Mouse (Mus musculus) frontal cortex, postnatal 36 days (tissue): ENCODE data around the gene Dck.
"Not testable (repeated sequence)": the region's sequence is repeated elsewhere in the genome, so short reads cannot be mapped to it uniquely, and the experiment has no call there.

Experiments
- DNase-seq, 2 experiments: peaks; one replicate each; pipeline ENCODE4 v3.0.0; 2022; ENCODE audit warnings: low spot score in 2 of 2

The Dck gene

GRCm38 (mm10) chr5:88764987-88765481 lies at the start of gene Dck:
Gene Dck, plus strand, starts transcription at chr5:88764996.
- DNase-seq: peak; percentile 95 to 96

DNA sequence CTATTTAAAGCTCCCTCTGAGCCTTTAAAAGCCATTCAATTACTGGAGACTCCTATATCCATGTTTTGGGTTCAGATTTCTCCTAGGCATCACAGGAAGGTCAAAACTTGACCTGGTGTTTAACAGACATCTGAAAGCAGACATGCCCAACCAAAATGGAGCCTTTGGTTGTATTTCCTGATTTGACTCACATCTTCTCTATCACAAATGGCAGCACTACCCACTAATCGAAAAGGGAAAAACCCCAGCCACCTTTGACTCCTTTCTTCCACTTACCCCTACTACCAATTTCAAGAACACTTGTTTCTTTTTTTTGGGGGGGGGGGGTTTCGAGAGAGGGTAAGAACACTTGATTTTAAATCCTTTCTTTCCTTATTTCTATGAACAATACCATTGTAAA lies 47.8 kb upstream of the Dck start:
- no peak for DNase-seq

- peak; percentile 94 to 96 for DNase-seq
Measured at GRCm38 (mm10) chr5:88720116-88721002, 44.4 kb upstream of the Dck start, which contains the start of gene Mob1b. Gene Mob1b, plus strand, starts transcription at chr5:88720855.

DNA sequence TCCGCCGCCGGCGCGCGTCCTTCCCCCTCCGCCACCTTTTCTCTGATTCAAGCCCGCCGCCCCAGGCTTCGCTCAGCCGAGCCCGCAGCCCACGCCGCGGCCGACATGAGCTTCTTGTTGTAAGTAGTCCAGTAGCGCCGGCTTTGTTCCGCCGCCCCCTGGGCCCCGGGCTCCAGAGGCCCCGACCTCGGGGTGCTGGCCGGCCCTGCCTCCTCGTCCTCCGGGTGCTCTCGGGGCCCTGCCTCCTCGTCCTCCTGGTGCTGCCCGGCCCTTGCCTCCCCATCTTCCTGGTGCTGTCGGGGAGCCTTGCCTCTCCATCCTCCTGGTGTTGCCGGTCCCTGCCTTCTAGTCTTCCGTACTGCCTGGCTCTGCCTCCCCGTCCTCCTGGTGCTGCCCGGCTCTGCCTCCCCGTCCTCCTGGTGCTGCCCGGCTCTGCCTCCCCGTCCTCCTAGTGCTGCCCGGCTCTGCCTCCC lies 43.8 kb upstream of the Dck start:
- no peak for DNase-seq

GRCm38 (mm10) chr5:88721565-88722212 lies 43.1 kb upstream of the Dck start:
- DNase-seq: peak in 1 of 2 experiments; percentile 14

GRCm38 (mm10) chr5:88722213-88722600 lies 42.6 kb upstream of the Dck start:
- DNase-seq: peak; percentile 31 to 35

- no peak for DNase-seq
Measured at GRCm38 (mm10) chr5:88724030-88724429, 40.8 kb upstream of the Dck start.

- no peak for DNase-seq
Measured at GRCm38 (mm10) chr5:88727593-88728144, 37.1 kb upstream of the Dck start.

DNA sequence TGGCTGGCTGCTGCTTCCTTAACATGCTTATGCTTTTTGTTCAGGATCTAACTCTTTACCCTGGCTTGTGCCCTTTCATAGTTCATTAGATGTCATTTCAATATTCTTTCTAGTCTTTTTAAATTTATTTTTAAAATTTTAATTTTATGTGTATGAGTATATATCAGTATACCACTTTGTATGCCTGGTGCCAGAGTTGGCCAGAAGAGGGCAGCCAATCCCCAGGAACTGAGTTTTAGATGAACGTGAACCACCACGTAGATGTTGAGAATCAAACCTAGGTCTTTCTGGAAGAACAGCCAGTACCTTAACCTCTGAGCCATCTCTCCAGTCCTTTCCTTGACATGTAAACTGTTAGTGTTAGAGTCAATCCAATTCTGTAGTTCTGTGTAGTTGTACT lies 30.0 kb upstream of the Dck start:
- no peak for DNase-seq

DNA sequence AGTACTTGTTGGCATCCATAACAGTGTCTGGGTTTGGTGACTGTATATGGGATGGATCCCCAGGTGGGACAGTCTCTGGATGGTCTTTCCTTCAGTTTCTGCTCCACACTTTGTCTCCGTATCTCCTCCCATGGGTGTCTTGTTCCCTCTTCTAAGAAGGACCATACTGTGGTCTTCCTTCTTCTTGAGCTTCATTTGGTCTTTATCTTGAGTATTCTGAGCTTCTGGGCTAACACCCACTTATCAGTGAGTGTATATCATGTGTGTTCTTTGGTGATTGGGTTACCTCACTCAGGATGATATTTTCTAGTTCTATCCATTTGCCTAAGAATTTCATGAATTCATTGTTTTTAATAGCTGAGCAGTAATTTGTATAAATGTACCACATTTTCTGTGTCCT lies 23.7 kb upstream of the Dck start:
- DNase-seq: not testable (repeated sequence)

DNA sequence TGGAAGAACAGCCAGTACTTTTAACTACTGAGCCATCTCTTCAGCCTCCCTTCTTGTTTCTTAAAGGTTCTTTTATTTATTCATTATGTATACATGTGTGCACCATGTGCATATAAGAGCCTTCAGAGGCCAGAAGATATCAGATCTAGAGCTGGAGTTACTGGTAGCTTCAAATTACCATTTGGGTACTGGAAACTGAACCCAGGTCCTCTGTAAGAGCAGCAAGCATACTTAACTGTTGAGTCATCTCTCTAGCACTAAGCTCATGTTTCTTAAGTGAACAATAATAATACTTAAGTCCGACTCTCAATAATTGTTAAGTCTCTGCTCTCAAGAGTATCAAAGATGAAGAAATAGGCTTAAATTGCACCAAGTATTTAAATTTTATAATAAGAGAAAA lies 17.0 kb upstream of the Dck start:
- DNase-seq: no peak

- no peak for DNase-seq
Measured at GRCm38 (mm10) chr5:88753199-88753598, 11.6 kb upstream of the Dck start.

DNA sequence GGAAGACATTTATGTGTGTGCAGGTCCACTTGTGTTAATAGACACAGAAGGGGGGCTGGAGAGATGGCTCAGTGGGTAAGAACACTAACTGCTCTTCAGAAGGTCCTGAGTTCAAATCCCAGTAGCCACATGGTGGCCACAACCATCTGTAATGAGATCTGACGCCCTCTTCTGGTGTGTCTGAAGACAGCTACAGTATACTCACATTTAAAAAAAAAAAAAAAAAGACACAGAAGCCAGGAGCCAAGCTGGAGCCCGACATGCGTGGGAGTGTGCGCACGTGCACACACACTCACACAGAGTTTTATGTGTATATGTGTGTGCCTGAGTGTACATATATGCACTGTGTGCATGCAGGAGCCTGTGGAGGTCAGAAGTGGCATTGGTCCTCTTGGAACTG lies 2.2 kb upstream of the Dck start:
- DNase-seq: no peak

- DNase-seq: no peak
Measured at GRCm38 (mm10) chr5:88764430-88764986, 288 bp upstream of the Dck start.

DNA sequence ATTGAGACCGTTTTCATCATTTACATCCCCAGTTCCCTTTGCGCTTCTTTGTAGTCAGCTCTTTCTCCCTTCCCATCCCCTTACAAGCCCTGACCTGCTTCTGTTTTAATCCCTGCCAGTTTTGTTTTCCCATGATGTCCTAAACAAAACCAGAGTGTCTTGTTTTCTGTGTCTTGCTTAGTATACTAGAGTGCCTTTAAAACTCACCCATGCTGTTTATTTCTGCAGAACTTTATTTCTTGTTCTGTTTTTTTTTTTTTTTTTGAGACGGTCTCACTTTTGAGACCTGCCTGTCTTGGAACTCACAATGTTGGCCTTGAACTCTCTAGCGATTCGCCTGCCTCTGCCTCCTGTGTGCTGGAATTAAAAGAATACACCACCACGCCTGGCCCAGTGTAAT lies 791 bp downstream of the Dck start:
- no peak for DNase-seq

GRCm38 (mm10) chr5:88766121-88766520 lies 1.3 kb downstream of the Dck start:
- no peak for DNase-seq

- DNase-seq: no peak
Measured at GRCm38 (mm10) chr5:88766863-88767262, 2.1 kb downstream of the Dck start.

DNA sequence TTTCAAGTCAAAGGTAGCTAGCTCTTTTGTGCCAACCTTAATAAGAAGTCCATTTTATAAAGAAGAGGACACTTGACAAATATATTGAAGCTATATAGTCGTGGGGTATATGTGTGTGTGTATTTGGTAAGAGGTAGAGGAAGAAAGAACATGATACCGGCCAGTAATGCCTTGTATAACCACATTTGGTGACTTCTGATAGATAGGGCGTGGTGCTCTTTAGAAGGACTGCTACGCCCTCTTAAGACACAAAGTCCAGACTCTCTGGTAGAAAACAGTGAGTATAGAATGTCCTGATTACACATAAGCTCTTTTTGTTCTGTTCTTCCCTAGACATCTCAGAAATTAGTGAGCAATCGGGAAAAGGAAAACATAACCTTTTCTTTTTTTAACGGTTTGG lies 3.4 kb downstream of the Dck start:
- no peak for DNase-seq

GRCm38 (mm10) chr5:88782072-88782765 lies 17.4 kb downstream of the Dck start:
- no peak for DNase-seq

- DNase-seq: no peak
Measured at GRCm38 (mm10) chr5:88785059-88785458, 20.3 kb downstream of the Dck start.

DNA sequence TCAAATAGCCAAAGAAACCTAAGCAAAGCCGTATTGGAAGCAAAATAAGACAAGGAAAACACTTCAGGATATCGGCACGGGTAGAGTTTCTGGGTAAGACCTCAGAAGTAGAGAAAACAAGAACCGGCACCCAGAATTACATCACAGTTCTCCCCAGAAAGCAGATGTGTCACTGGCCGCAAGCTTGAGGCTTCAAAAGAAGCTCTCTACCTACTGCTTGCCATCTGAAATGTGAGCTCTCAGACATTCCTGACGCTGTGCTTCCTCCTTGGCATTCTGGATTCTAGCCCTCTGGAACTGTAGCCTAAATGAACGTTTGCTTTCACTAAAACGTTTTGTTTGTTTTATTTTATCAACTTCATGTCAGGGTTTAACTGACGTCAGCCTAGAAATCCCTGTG lies 25.9 kb downstream of the Dck start:
- peak in 1 of 2 experiments; percentile 12 for DNase-seq
